Mouse (Mus musculus) heart, embryonic 11.5 days (tissue): ENCODE measurements around the gene Inhbc. TPM values are rescaled to one million over a fixed set of nuclear protein-coding genes. Genes with fewer than 3 reads are reported as not detected.
"Not testable (repeated sequence)": the region's sequence is repeated elsewhere in the genome, so short reads cannot be mapped to it uniquely, and the experiment has no call there.

Source experiments
- ATAC-seq: fragments of 200-750 bp; cut with Nextera tagmentation; replicated peaks from 2 replicates; pipeline ENCODE4 v1.8.0; 2017; ENCODE audit warnings: moderate library complexity; ENCODE audit not compliant: insufficient number of reproducible peaks, low FRiP score, low TSS enrichment
- H3K27ac ChIP-seq: fragments of 300-500 bp; sonication (generic); 2 replicates; pipeline ENCODE4 v1.5.1; 2014; ENCODE audit warnings: mild to moderate bottlenecking, low read depth, low read length
- H3K27me3 ChIP-seq: fragments of 300-500 bp; sonication (generic); 2 replicates; pipeline ENCODE4 v1.6.1; 2014; ENCODE audit warnings: mild to moderate bottlenecking, low read length, mixed read lengths; ENCODE audit not compliant: control insufficient read depth, insufficient read depth
- H3K36me3 ChIP-seq: fragments of 300-500 bp; sonication (generic); 2 replicates; pipeline ENCODE4 v1.6.1; 2014; ENCODE audit warnings: mild to moderate bottlenecking, low read length, moderate library complexity, mixed read lengths; ENCODE audit not compliant: control insufficient read depth, insufficient read depth
- H3K4me1 ChIP-seq: fragments of 300-500 bp; sonication (generic); 2 replicates; pipeline ENCODE4 v1.6.1; 2014; ENCODE audit warnings: low read length; ENCODE audit not compliant: control insufficient read depth, insufficient read depth
- H3K4me2 ChIP-seq: fragments of 300-500 bp; sonication (generic); 2 replicates; pipeline ENCODE4 v1.6.1; 2014; ENCODE audit warnings: mild to moderate bottlenecking, moderate library complexity
- H3K4me3 ChIP-seq: fragments of 300-500 bp; sonication (generic); 2 replicates; pipeline ENCODE4 v1.5.1; 2014; ENCODE audit warnings: low read depth, low read length
- H3K9ac ChIP-seq: fragments of 300-500 bp; sonication (generic); 2 replicates; pipeline ENCODE4 v1.6.1; 2014; ENCODE audit warnings: mild to moderate bottlenecking, low read depth, low read length, moderate library complexity
- H3K9me3 ChIP-seq: fragments of 300-500 bp; sonication (generic); replicated peaks from 2 replicates; pipeline ENCODE4 v1.6.1; 2016; ENCODE audit warnings: low read length; ENCODE audit not compliant: control insufficient read depth
- WGBS: fragments of 180-500 bp; shearing (Covaris S2); extraction: QIAGEN DNeasy Blood & Tissue Kit; methylation state at CpG from one replicate; pipeline ENCODE4 v1.1.7; 2014; ENCODE audit not compliant: insufficient replicate concordance; 5-methylcytosine and 5-hydroxymethylcytosine counted together
- polyA plus RNA-seq: library from polyadenylated mRNA; unstranded; fragments of >200 nt; fragmentation: Nextera tagmentation; extraction: Ambion mirVana; gene quantifications from 2 replicates; pipeline ENCODE4 v1.2.1, GENCODE M21; 2014

The Inhbc gene
- polyA plus RNA-seq, 1 experiment from 2014 or later, result 0.19 TPM

DNA sequence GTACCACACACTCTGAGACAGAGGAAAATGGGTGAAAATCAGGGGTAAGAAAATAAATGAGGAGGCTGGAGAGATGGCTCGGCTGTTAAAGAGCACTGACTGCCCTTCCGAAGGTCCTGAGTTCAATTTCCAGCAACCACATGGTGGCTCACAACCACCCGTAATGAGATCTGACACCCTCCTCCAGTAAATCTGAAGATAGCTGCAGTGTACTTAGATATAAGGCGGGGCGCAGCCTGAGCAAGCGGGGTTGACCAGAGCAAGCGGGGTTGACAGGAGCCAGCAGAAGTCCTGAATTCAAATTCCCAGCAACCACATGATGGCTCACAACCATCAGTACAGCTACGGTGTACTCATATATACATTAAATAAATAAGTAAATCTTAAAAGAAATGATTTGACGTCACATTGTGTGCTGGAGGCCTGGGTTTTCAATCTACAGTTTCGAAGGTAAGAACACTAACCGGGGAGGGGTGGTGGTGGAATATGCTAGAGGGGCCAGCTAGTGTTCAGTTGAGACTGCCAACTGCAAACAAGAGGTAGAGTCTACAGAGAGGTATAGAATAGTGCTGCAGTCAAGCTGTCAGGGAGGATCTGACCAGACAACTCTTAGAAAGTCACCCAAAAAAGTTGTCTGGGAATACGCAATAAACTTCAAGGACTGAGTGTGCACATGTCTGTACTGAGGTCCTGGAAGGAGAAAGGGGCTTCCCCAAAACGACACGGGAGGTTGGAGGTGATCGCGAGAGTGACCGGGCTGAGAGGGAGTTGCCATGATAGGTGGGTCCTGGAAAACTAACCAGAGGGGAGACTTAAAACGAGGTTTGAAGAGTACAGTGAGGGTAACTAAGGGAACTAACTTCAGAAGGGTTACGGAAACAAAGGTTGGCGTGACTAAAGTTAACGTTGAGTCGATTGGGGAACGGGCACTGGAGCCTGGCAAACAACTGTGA, 59.4 kb downstream of the Inhbc start:
- ATAC-seq, result 0 out of 2 replicates have a peak, but pooled peaks have one; percentile 40
- peaks cover 20% of the 10 kb centered on the region for H3K36me3 ChIP-seq
- H3K9ac ChIP-seq, result peak overlapping the region; percentile 87
- no peaks in the 10 kb centered on the region for H3K27me3 ChIP-seq
- H3K27ac ChIP-seq, result peak overlapping the region; percentile 62
- H3K4me2 ChIP-seq, result peak overlapping the region; percentile 79
- peak overlapping the region; percentile 94 for H3K4me3 ChIP-seq
- WGBS, result 29% methylated on average over 23 of the region's 23 CpGs
- H3K9me3 ChIP-seq, result no peaks in the 10 kb centered on the region
- peaks cover 6% of the 10 kb centered on the region for H3K4me1 ChIP-seq

GRCm38 (mm10) chr10:127309167-127309566, 61.1 kb downstream of the Inhbc start:
- not testable (repeated sequence) for H3K27ac ChIP-seq, H3K4me2 ChIP-seq, ATAC-seq, H3K9ac ChIP-seq, H3K4me3 ChIP-seq, H3K27me3 ChIP-seq, H3K9me3 ChIP-seq, H3K4me1 ChIP-seq
- 84% methylated on average over 3 of the region's 3 CpGs for WGBS
- peaks cover 34% of the 10 kb centered on the region for H3K36me3 ChIP-seq

Other genes starting within 250 kb of the Inhbc start
- 21.3 and 30.3 TPM in 2 replicates for gene Os9, start 249.3 kb downstream of the Inhbc start, polyA plus RNA-seq
- gene B4galnt1, start 205.2 kb downstream of the Inhbc start, polyA plus RNA-seq, result 1.6 and 1.8 TPM in 2 replicates
- gene Slc26a10, start 189.8 kb downstream of the Inhbc start, polyA plus RNA-seq, result 8.4 and 11.8 TPM in 2 replicates
- 17.9 and 18.0 TPM in 2 replicates for gene Arhgef25, start 180.3 kb downstream of the Inhbc start, polyA plus RNA-seq
- gene Dtx3, start 174.7 kb downstream of the Inhbc start, polyA plus RNA-seq, result 82.3 and 83.0 TPM in 2 replicates
- gene Pip4k2c, start 158.8 kb downstream of the Inhbc start, polyA plus RNA-seq, result 20.8 and 21.5 TPM in 2 replicates
- gene Kif5a, start 107.1 kb downstream of the Inhbc start, polyA plus RNA-seq, result 1.6 TPM in 2 replicates
- gene Dctn2, start 104.1 kb downstream of the Inhbc start, polyA plus RNA-seq, result 135 and 136 TPM in 2 replicates
- gene Mbd6, start 81.4 kb downstream of the Inhbc start, polyA plus RNA-seq, result 13.6 and 15.1 TPM in 2 replicates
- 104 and 105 TPM in 2 replicates for gene Mars, start 58.6 kb downstream of the Inhbc start, polyA plus RNA-seq
- 1.7 TPM in 2 replicates for gene Arhgap9, start 48.5 kb downstream of the Inhbc start, polyA plus RNA-seq
- 0.65 and 1.2 TPM in 2 replicates for gene Gli1, start 28.5 kb downstream of the Inhbc start, polyA plus RNA-seq
- gene Inhbe, start 16.0 kb downstream of the Inhbc start, polyA plus RNA-seq, result 0.06 TPM in 1 of 2 replicates, not detected in the other
- gene R3hdm2, start 9.9 kb upstream of the Inhbc start, polyA plus RNA-seq, result 27.7 and 30.3 TPM in 2 replicates
- gene Stac3, start 131.3 kb upstream of the Inhbc start, polyA plus RNA-seq, result 0.24 and 0.30 TPM in 2 replicates
- gene Ndufa4l2, start 144.5 kb upstream of the Inhbc start, polyA plus RNA-seq, result 10.1 and 13.9 TPM in 2 replicates
- 71.3 and 82.7 TPM in 2 replicates for gene Shmt2, start 152.0 kb upstream of the Inhbc start, polyA plus RNA-seq
- 0.21 and 0.33 TPM in 2 replicates for gene Nxph4, start 164.1 kb upstream of the Inhbc start, polyA plus RNA-seq